Mouse (Mus musculus): ENCODE measurements around the gene S100a16.

S100a16 gene

DNA sequence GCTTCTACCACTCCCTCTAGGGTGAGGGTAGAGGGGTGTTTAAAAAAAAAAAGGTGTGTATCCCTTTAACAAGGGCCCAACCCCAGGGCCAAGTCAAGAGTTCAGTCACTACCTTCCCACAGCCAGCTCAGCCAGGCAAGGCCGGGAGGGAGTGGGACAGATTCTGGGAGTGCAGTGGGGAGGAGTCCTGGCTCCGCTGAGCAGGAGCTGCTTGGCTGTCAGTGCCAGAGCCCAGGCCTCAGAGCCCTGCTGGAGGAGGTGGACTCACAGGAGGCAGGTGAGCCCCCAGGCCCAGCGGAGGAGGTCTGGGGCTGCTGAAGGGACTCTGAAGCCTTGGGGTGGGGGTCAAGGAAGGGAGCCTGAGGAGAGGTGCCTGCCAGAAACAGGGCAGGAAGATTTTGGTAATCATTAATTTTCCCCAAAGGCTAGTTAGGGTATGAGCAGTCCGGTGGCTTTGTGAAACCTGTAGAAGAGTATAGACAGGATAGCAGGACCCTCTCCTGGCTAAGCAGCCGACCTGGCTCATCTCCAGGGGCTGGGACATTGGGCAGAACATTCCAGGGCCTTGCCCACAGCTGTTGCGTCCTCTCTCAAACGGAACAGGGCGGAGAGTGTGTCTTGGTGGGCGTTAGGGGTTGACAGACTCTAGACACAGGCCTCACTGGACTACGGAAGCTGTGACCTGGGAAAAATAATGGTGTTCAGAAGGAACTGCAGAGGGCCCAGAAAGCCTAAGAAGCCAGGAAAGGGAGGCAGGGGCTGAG lies at the start of gene S100a16:
S100a16 (plus strand) TSS at position 114 of the 764 bp plus-strand sequence.
- no peak for DNase-seq (ENCODE audit: low read depth, low spot score)

DNA sequence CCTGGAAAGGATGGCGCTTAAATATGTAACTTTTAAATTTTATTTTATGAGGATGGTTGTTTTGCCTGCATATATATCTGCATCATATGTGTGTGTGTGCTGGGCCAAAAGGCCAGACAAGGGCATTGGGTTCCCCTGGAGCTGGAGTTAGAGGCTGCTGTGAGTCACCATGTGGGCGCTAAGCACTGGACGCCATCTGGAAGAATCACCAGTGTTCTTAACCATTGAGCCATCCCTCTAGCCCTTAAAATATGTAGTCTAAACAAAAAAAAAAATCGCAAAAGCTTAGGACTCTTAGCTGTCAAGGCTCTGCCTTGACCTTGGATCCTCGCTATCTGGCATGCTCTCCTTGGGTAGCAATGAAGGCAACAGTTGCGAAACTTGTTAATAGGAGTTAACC lies 48.5 kb upstream of the S100a16 start:
- DNase-seq (ENCODE audit: low read depth, low spot score): no peak

DNA sequence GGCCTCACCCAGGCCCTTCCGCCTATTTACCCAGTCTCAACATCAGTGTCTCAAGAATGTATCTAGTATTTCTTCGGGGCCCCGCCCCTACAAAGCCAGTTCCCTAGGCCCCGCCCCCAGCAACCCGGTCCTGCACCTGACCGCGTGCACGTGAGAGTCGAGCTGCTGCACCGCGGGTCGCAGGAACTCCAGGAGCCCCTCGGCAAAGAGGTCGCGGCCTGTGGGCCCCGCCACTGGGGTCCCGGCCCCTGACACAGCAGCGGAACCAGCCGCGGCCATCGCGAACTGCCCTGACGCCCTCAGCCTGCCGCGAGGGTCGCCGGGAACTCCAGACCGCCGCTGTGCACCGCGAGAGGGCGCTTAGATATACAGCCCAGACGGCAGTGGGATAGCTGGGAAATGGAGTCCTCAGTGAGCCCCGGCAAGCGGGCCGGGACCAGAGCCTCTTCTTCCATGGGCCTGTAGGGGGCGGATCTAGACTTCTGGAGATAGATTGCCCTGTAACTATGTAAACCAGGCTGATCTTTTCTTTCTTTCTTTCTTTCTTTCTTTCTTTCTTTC lies 46.3 kb upstream of the S100a16 start, which contains the start of gene Snapin:
Snapin (minus strand) TSS at position 338 of the 561 bp plus-strand sequence.
- peak; percentile 89 for DNase-seq (ENCODE audit: low read depth, low spot score)

DNA sequence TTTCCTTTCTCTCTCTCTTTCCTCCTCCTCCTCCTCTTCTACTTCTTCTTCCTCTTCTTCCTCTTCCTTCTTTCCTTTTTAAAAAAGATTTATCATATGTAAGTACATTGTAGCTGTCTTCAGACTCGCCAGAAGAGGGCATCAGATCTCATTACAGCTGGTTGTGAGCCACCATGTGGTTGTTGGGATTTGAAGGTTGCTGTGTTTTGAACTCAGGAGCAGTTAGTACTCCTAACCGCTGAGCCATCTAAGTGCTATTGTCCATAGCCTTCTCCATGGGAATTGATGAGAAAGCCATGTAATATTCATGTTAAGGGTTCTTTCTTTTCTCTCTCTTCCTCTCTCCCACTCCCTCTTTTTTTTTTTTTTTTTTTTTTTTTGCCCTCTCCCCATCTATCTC lies 45.7 kb upstream of the S100a16 start:
- DNase-seq (ENCODE audit: low read depth, low spot score): no peak

DNA sequence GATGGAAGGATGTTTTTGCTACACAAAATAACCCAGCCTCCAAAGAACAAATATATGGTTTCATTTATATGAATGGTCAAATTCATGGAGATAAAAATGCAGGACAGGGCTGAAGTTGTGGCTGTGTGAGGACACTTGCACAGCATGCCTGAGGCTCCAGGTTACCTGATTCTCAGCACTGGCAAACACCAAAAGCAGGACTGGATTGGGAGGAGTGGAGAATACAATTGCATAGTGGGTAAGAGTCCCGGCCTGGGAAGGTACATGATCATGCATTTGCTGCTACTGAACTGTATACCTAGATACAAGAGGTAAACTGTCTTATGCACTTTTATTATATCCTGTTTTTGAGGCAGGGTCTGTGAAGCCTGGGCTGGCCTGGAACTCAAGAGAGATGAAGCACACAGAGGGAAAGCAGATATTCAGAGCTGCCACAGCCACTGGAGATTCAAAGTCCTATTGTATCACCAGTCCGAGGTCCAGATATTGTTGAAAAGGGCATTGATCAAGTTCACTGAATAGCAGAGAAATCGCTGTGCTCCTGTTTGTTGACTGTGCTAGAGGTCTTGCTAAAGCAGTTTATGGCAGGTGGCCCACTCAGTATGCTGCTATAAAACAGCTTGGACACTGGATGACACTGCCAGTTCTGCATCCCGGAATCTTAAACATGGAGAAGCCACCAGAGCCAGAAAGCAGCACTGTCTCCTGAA lies 43.1 kb upstream of the S100a16 start:
- no peak for DNase-seq (ENCODE audit: low read depth, low spot score)

DNA sequence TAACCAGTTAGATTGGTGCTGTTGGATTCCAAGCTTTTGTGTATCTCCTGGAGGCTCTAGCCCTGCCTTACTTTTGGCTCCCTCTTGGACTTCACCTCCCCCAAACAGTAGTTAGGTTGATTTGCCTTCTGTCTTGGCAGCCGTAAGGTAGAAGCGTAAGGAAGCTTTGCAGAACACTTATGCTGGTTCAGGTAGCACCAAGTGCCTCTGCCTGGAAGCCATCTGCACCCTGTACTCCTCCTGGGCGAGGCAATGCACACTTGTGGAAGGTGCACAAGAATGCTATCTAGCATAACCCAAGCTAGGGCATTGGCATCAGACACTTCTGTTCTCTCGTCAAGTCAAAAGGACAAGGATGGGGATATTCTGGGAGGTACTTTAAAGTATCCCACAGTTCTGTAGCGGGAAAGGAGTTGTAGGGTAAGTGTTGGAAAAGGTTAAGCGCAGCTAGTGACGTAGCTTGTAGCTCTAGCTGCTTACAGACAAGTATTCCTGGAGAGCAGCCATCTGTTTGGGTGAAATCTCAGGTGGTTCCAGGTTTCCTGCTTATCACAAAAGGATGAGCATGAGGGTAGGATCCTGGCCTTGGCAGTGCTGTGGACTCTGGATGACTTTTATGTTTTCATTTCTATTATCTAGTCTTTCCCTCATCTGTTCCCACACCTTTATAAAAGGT lies 41.1 kb upstream of the S100a16 start:
- DNase-seq (ENCODE audit: low read depth, low spot score): no peak

DNA sequence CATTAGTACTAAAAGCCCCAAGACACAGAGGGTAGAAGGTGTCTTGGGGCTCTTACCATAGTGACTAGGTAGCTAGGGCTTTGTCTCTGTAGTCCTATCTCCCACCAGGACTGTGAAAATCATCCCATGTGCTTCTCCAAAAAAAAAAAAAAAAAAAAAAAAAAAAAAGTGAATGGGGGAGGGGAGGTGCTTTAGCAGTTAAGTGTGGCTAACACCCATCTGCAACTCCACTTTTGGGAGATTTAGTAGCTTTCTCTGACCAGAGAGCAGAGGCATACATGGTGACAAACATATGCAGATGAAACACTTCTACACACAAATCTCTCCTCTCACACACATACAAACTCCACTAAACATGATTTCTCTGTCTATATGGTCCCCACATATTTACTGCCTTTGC lies 39.5 kb upstream of the S100a16 start:
- DNase-seq (ENCODE audit: low read depth, low spot score): no peak

DNA sequence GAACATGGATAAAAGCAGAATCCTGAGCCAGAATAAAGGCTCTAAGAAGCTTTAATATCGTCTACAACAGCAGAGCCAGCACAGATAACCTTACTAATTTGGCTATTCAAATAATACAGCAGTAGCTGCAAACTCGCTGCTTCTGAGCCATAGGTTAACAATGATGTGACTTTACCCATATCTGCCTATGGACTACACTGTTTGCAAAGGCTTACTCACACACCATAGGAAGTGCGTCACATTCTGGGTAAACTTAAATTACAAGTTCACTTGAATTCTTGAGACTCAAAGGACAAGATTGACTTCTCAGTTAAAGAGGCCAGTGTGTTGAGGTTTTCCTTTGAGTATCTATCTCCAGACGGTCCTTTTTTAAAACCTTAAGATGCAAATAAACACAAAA lies 33.6 kb upstream of the S100a16 start:
- no peak for DNase-seq (ENCODE audit: low read depth, low spot score)

DNA sequence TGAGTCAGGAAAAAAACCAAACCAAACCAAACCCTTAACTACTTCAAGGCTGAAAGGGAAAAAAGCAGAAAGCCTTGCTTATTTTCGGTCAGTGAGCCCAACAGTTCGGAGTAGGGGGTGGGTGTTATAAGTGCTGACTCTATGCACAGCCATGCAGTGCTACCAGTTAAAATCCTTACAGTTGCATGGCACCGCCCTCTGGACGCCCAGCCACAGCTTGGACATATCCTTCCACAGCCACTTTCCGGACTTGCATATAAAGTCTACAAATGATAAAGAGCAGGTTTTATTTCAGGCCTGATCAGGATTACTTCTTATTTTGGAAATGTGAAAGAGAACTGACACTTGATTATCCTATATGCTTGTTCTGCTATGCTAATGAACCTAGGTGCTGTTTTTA lies 31.8 kb upstream of the S100a16 start:
- DNase-seq (ENCODE audit: low read depth, low spot score): no peak

DNA sequence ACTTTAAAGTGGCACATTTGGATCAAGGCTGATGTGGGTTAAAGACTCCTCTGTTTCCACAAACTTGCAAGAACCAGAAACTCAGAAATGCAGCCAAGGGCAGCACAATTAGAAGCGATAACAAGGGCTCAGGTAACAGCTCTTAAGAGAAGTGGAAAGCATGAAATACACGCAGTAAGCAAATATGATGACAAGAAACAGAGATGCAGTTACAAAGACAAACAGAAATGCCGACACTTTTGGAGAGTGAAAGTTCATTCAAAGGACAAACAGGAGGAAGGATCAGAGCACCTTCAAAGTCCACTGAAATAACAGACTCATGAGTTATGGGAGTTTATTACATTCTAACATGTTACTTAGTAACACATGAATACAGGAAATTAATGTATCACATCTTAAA lies 30.7 kb upstream of the S100a16 start:
- DNase-seq (ENCODE audit: low read depth, low spot score): no peak

DNA sequence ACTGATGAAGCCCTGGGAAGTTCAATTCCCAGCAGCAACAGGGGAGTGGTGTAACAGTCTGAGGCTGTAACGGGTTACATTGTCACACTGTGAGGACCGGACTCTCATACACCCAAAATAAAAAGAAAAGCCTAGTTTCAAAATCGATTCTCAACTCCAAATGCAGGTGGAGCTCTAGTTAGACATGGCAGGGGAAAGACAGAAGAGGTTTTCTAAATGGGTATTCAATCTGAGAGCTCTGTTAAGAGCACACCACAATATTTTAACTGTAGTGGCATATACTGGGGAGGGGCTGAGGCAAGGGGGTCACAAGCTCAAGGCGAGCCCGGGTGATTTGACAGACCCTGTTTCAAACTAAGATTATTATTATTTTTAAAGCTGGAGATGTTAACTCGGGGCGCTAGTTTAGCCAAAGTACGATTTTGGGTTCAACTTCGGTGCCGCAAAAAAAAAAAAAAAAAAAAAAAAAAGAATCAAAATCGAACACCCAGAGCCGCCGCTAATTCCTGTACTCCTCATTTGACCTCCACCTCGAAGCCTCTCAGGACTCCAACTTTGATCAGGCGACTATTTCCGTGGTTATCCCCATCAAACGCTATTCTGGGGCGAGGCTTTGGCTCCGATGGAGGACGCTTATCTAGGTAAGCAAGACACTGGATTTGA lies 28.6 kb upstream of the S100a16 start:
- no peak for DNase-seq (ENCODE audit: low read depth, low spot score)

DNA sequence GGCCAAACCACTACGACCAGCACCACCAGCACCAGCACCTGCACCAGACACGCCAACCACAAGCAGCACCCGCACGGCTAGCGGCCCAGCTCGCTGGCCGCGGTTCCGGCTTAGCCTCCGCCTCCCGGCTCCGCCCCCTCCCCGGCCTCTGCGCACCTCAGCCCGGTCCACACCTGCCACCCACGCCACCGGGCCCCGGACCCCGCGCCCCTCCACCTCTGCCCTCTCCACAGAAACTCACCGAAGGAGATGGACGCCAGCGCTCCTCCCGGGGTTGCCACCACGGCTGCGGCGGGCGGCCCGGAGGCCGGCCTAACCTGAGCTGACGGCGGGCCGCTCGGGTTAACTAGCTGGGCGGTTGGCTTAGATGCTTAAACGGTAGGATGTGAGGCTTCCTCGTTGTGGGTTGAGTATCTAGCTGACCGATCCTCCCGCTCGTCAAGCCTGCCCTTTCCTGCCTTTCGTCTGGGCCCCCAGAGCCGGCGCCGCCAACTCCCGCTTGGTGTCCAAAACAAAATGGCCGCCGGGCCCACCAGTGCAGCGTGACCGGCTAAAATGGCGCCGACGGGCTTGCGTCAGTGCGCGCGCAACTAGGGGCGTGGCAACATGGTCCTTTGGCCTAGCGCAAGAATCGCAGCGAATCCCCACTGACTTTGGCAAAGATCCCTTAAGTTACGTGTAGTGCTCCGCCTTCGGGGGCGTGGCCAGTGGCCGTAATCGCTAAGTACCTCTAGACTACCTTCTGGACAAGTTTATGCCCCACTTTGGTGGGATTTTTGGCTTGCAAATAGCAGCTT lies 27.9 kb upstream of the S100a16 start, which contains the start of gene Chtop:
Chtop (minus strand) TSS at position 549 of the 797 bp plus-strand sequence.
- DNase-seq (ENCODE audit: low read depth, low spot score): peak; percentile 98

DNA sequence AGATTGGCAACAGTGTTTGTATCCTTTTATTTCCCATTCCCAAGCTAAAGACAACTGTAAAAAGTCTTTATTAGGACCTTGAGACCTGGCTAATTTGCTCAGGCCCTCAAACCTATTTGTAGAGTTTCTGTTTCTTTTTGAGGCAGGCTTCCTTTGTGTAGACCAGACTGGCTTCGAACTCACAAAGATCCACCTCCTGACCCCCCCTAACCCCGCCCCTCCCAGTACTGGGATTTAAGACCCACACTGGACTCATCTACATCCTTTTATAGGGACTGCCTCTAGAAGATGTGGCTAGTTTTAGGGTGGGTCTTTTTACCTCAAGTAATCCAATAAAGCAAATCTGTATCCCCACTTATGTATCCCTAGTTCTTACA lies 27.3 kb upstream of the S100a16 start:
- peak; percentile 26 for DNase-seq (ENCODE audit: low read depth, low spot score)

DNA sequence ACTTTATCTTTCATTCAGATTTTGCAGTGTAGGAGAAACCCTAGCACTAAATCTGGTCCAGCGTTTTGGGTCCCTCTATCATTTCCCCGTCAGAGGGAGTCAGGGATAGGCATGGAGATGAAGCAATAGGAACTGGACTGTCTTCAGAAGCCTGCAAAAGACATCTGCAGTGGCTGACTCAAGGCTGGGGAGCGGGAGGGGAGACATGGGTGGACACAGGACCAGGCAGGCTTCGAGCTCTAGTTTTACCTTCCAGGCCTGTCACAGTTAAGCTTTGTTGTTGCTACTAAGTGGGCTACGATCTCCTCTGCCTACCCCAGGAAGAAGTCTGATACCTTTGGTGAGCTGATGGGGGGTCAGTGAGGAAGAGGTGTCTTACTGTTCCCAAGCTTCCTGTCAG lies 24.8 kb upstream of the S100a16 start:
- no peak for DNase-seq (ENCODE audit: low read depth, low spot score)

DNA sequence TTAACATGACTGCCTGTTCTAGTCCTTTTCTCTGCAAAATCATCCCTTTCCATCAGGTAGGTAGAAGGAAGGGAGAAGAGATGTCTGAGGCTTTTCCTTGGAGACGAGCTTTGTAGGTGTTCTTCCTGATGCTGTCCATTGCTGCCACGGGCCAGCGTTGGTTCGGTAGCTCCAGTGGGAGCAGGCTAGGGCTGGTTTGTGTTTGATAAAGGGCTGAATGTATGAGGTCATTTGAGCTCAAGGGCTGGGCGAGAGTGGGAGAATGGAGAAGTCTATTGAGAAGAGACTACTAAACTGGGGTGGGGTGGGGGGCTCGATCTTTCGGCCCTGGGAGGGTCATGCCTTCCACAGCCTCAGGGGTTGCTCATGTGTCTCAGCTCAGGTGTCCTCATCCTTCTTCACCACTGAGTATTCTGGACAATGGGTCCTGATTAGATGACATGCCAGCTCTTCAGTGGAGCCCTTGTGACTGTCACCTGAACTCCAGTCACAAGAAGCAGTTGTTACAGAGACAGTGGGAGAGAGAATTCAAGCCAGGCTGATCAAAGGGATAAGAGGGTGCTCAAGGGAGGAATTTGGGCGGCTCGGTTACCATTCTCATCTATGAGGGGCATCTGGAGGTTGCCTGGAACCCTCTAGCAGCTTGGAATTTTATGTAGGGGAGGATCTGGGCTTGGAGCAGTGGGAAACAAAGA lies 24.0 kb upstream of the S100a16 start:
- no peak for DNase-seq (ENCODE audit: low read depth, low spot score)

DNA sequence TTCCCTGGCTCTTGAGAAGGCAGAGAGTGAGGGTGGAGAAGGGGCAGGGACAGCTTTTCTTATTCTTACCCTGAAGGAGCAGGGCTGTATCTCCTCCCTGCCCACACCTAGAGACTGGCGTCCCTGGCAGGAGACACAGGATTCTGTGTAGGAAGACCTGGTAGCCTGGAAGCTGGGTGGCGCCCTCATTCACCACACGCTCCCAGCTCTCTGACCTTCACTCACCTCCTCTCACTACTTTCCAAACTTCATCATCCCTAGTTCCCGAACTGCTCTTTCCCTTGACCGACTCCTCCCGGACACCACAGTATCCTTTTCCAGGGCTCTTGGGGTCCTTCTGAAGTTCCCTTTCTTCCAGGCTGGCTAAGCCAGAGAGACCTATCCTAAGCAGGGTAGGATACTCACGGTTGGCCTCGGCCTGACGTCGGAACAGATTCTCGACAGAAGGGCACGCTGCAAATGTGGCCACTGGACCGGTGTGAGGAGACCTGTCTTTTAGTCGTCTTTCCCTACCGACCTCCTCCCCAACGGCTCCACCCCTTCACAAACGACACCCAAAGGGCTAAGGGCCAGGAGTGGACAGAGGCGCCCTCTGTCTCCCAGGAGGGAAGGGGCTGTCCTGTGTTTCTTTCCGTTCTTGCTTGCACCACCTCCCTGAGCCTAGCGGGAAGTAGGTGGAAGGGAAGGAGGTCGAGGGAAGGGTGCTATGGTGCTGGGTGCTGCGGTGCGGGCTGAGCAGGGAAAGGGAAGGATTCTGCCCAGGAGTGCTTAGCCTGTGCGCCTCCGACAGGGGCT lies 23.1 kb upstream of the S100a16 start, which contains the start of the genes S100a1 and S100a13:
S100a1 (minus strand) TSS at position 597 of the 795 bp plus-strand sequence.
S100a13 (plus strand) TSS at position 640 of the 795 bp plus-strand sequence.
- no peak for DNase-seq (ENCODE audit: low read depth, low spot score)

DNA sequence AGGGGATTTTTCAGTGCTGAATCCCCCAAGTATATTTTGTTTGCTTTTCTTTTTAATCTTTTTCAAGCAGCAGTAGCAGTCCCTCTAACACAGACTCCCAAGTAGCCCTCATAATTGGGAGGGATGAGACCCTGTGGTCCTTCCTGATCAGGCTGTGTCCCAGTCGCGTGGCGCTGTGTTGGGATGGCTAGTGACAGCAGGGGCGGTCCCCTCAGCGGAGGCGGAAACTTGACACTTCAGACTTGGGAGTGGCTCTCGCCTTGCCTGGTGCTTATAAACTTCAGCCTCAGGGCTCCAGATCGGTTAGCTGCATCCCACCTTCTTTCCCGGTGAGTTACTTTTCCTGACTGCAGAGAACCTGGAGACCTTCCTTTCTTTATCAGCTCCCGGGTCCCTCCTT lies 22.4 kb upstream of the S100a16 start:
- no peak for DNase-seq (ENCODE audit: low read depth, low spot score)

DNA sequence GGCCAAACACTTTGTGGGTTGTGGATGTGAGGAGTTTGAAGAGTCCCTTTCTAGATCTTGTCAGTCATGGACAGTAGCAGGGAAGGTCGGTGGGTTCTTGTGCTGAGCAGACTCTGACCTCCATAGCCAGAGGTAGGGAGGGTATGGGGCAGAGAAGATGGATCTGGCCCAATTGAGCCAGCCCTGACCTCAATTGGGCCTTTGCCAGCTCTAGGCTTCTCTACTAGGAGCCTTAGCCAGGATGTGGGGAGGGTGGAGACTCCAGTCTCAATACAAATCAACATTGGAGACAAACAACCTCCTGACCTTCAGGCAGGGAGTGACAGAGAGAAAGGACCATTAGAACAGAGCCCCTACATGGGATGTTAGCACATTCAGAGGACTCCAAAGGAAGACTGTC lies 21.8 kb upstream of the S100a16 start:
- DNase-seq (ENCODE audit: low read depth, low spot score): no peak

DNA sequence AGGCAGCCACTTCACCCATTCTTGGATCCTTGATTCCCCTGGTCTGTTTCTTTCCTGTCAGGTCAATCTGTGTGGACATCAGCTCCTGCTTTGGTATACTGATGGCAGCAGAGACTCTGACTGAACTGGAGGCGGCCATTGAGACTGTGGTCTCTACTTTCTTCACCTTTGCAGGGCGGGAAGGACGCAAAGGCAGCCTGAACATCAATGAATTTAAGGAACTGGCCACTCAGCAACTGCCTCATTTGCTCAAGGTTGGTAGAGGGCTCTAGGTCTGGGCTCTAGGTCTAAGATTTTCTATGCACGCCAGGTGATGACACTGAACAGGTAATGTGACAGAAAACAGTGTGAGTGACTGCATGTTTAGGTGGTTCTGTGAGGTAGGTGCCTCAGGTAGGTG lies 21.3 kb upstream of the S100a16 start:
- no peak for DNase-seq (ENCODE audit: low read depth, low spot score)

Measured in WW6 (cell line).